Mouse (Mus musculus) adrenal gland, postnatal 25 days (tissue): ENCODE measurements around the gene Sebox. TPM values are rescaled to one million over a fixed set of nuclear protein-coding genes. Genes with fewer than 3 reads are reported as not detected.
"Not testable (repeated sequence)": the region's sequence is repeated elsewhere in the genome, so short reads cannot be mapped to it uniquely, and the experiment has no call there.

Experiments
- DNase-seq: peaks from one replicate; pipeline ENCODE4 v3.0.0; 2021; ENCODE audit warnings: mixed read lengths
- total RNA-seq: library from RNA; stranded (reverse); gene quantifications from 2 replicates; pipeline ENCODE4 v1.2.3, GENCODE M21; 2021

The Sebox gene
- total RNA-seq, 1 experiment from 2014 or later = not detected

DNA sequence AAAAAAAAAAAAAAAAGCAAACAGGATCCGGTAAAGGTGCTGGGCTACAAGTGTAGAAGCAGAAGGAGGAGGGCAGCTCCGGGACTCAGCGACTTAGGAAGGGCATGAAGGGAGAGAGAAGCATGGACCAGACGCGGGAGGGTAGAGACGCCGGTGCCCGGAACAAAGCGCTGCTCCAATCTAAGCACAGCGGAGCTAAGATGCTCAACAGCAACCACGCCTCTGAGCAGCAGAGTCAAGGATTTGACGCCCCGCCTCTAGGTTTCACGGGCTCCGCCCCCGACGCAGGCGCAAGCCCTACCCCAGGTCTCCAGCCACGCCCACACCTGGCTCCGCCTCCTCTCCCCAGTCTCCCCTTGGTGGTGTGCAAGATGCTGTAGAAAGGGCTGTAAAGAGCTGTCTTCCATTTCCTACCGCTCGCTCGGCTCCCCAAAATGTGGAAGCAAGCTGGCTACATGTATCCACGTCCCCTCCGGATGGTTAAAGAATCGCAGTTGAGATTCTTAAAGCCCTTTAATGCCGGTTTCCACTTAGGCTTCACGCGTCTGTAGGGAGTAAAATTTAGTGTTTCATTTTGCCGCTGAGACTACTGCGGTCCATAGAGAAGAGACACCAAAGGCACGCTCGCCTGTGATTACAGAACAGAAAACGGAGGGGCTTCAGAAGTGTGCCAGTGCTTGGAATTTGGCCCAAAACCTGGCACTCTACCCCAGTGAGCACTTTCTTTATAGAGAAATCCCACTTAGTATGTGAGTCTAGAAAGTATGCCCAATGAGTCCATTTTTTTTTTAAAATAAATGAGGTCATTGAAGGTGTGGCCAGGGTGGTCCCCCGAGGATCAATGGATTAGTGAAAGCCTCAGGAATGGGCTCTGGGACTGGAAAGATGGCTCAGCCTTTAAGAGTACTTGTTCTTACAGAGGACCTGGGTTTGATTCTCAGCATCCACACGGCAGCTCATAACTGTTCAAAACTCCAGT, 5.4 kb upstream of the Sebox start, which contains the start of gene Sarm1:
Sarm1 (minus strand) TSS at position 211 of the 979 bp plus-strand sequence.
- DNase-seq = peak; percentile 95

DNA sequence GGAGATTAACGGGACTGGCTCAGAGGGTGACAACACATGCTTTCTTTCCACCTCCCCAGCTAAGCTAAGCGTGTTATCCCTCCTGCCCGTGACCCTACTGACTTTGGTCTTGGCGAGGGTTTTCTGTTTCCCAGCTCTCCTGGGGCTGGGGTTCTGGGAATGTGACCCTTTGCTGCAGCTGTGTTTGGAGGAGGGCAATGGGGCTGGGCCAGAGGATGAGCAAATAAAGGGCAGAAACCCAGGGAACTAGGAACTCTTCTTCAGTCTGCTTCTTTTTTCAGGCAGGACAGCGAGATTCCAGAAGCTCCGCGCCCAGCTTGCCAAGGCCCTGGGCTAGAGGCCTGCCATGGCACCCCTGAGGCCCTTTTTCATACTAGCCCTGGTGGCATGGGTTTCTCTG, 4.2 kb upstream of the Sebox start, which contains the start of gene Vtn:
Vtn (plus strand) TSS at position 88 of the 400 bp plus-strand sequence.
- no peak for DNase-seq

DNA sequence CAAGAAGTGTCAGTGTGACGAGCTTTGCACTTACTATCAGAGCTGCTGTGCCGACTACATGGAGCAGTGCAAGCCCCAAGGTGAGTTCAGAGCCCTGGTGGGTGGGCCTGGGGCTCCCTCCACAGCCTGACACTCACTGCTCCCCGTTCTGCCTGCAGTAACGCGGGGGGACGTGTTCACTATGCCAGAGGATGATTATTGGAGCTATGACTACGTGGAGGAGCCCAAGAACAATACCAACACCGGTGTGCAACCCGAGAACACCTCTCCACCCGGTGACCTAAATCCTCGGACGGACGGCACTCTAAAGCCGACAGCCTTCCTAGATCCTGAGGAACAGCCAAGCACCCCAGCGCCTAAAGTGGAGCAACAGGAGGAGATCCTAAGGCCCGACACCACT, 3.7 kb upstream of the Sebox start:
- DNase-seq = no peak

DNA sequence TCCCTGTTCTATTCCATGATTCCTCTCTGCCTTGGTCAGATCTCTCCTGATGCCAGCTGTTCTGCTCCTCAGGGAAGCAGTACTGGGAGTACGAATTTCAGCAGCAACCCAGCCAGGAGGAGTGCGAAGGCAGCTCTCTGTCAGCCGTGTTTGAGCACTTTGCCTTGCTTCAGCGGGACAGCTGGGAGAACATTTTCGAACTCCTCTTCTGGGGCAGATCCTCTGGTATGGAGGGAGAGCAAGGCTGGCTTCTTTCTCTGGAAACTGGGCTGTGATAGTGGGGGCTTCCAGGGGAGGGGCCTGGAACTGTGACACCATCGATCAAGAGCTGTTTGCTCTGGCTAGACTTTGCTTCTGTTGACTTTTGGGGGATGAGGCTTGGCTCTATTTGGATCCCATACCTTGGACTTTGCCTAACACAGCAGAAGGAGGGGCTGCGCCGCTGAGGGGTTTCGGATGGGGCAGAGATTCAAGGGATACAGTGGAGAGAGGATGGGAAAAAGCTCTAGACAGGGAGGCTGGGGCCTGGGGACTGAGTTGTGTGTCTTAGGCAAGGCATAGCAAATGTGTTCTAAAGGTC, 2.5 kb upstream of the Sebox start:
- DNase-seq = no peak

DNA sequence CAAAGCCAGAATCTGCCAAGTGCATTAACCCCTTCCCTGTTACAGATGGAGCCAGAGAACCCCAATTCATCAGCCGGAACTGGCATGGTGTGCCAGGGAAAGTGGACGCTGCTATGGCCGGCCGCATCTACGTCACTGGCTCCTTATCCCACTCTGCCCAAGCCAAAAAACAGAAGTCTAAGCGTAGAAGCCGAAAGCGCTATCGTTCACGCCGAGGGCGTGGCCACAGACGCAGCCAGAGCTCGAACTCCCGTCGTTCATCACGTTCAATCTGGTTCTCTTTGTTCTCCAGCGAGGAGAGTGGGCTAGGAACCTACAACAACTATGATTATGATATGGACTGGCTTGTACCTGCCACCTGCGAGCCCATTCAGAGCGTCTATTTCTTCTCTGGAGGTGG, 1.7 kb upstream of the Sebox start:
- no peak for DNase-seq

DNA sequence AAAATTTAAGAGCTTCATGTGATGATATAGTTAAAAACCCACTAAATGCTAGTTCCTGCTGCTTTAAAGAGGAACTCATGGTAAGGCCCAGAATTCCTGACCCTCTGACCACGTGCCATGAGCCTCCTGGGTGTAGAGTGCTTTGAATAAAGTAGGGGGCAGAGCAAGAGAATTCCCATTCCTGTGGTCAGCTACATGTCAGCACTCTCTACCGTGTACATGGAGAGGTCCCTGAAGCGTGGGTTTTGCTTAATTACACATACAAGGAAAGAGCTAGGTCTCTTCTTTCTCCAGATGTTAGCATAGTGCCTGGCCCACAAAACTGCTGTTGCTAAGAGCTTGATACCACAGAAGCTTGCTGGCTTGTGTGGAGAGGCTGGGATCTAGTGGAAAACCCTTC, 2.2 kb downstream of the Sebox start:
- DNase-seq = no peak

DNA sequence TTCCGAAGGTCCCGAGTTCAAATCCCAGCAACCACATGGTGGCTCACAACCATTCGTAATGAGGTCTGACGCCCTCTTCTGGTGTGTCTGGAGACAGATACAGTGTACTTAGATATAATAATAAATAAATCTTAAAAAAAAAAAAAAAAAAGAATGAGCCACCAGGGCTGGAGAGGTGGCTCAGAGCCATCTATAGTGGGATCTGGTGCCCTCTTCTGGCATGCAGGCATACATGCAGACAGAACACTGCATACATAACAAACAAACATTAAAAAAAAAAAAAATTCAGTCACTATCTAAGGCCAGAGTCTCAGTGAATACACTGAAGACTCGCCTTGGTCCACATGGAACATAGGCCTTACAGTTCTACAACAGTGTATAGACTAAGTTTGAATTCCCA, 5.9 kb downstream of the Sebox start:
- no peak for DNase-seq

DNA sequence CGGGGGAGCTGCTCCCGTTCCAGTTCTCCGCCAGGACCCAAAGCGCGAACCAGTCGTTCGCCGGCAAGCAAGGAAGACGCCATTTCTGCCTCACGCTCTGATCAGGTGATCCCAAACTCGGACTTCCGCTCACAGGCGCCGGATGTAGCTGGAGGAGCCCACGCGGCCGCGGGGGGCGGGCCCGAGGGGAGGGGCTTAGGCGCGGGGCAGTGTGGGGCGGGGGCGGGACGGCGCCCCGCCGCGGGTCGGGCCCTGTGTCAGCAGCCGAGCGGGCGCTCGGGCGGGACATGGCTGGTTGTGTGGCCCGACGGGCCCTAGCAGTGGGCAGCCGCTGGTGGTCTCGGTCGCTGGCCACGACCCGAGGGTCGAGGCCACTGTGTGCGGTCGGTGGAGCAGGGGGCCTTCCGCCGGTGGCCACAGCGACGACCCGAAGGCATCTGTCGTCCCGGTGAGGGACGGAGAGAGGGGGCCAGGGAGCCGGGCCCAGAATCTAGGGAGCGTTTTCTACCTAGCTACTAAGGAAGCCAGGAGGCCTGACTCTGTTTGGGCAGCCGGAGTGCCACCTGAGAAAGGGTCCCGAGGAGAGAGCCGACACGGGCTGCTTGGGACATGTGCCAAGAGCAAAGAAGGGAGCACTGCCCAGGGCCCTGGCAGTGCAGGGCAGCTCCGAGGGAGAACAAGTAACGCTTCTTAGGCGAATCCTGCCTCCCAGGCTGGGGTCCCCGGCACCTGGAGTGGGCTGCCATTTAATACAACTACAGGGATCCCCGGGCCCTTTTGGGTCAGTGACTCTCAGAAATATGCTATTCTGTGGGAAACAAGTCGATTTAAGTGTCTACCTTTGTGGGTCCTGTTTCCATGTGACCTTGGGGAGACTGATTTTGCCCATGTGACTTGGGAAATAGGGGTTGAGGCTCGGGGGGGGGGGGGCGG, 9.0 kb downstream of the Sebox start, which contains the start of the genes Tmem199 and Poldip2:
Tmem199 (minus strand) TSS at position 148 of the 933 bp plus-strand sequence.
Poldip2 (plus strand) TSS at position 169 of the 933 bp plus-strand sequence.
- peak; percentile 91 for DNase-seq

DNA sequence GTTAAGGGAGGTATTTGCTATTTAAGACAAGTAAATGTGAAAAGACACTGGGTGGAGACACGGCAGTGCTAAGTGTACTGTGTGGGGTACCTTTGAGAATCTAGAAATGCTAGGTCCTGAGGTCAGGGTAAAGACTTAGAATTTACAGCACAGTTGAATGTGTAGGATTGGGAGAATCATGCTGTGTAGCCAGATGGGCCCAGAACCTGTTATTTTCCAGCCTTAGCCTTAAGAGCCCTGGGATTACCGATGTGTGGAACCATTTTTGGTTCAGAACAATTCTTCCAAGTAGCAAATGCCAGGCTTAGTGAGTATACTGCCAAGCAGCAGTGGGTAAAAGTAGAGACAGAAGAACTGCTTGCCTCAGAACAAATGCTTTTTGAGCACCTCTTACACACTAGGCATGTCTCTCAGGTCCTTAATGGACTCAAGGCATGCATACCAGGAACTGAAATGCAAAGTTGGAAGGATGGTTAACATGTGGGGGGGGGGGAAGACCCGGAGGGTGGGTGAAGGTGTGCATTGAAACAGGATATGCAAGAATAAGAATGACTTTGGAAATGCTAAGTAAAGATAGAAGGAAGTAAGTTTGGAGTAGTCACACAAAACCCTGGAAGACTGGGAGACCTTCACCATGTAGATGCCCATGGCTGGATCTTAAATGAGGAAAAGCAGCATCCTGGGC, 10.0 kb downstream of the Sebox start:
- no peak for DNase-seq

DNA sequence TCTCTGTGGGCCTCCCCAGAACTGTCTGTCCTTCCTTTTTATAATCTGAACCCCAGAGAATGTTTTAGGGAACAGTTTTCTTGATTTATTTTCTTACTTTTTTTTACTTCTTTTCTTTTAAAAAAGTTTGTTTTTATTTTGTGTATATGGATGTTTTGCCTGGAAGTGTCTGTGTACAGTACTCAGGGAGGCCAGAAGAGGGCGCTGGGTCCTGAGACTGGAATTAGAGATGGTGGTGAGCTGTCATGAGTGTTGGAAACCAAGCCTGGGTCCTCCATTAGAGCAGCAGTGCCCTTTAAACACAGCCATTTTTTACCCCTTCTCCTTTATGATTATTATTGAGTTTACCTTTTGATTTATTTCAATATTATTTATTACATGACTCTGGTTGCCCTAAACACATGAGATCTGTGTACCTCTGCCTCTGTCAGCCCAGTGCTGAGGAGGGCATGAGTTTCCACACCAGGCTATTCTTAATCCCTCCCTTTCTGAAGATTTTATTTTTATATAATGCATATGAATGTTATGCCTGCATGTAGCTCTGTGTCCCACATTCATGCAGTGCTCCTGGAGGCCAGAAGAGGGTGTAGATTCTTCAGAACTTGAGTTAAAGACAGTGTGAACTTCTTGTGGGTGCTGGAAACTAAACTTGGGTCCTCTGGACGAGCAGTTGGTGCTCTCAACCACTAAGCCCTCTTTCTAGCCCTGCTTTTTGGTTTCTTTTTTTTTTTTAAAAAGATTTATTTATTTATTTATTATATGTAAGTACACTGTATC, 12.5 kb downstream of the Sebox start:
- no peak for DNase-seq

DNA sequence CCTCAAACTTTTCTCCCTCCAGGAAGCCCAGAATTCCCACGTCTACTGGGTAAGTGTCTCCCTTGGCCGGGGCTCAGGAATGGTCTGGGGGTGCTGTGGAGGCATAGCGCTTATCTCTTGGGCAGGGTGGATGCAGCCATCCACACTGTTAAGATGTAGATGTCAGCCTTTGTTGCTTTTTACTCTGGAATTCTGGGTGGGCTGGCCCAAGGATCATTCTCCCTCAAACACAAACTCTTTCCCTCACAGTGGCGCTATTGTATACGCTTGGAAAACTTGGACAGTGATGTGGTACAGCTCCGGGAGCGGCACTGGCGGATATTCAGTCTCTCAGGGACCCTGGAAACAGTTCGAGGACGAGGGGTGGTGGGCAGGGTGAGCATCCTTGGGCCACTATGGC, 15.7 kb downstream of the Sebox start:
- DNase-seq = no peak

DNA sequence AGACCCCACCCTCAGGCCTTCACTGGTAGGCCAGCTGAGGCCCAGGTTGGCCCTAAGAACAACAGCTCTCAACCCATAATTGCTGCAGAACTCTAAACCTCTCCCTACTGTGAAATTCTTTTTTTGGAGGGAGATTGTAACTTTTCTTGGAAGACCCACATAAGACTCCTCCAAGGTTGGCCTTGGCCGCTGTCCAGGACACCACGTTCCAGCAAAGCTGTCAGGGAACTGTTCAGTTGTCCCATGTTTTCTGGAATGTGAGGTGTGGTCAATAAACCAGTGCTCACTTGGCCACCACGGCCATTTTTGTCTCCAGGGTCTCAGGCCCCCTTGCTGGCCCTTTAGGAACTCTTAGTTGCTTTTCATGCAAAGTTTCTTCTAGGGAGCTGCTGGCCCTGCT, 18.6 kb downstream of the Sebox start:
- DNase-seq = no peak

DNA sequence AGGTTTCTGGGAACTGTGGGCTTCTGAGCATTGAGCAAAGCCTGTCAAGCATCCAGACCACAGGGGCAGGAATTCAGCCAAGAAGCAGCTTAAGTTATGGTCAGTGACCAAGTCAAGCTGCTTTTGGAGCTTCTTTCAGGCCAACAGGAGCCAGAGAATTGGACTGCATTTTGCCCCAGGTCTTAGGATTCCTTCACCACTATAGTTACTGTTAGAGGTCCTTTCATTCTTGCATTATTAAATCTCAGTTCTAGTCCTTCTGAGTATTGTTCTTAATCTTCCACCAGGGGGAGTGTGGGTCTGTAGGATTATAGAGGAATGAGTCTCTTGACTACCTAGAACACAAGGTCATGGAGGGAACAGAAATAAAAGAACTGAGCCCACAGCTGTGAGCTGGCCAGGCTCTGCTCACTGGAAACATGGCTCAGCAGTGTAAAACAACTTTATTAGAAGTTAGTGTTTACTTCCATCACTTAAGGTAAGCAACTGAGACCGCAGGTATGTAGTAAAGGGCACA, 19.3 kb downstream of the Sebox start:
- DNase-seq = no peak

DNA sequence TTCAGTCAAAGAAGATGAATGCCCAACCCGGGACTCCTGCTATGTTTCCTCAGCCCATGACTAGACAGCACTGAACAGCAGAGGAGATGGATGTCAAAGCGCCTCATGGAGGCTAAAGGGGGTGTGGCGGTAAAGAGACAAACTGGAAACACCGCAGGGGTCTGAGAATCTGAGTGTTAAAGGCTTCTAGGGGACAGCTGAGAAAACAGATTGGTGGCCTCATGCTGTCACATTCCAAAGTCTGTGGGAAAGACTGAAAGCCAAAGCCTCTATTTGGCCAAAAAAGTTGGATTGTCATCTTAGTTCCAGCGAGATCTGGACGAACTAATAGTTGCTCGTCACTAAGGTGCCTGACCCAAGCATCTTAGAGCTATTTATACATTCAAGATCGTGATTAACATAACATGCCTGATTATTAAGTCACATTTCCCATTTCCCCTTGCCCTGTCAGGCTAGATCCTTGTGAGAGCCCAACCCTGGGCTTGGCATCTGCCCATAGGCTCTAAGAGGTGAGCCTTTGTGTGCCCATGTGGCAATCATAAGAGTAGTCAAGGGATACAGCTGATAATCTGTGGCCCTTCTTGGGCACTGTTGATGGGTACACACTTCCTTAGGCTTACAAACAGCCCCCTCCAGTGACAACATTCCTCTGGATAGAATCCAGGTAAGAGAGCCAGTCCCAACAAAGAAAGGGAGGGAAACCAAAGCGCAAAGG, 20.2 kb downstream of the Sebox start:
- DNase-seq = no peak

DNA sequence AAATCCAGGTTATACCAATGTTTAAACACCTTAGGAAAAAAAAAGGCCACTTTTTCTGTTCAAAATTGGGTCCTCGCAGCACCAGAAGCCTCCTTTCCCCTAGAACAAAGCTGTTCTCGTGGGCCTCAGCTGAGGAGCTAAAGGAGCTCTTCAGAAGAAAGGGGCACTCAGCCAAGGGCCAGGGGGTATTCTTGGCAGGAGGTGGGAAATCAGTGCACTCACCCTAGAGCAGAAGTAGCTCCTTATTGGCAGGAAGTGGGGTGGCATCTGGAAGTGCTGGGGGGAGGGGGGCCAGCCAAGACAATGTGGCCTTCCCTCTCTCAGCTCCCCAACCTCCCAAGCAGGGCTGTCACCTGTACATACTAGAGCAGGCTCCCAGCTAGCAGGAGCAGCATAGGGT, 21.6 kb downstream of the Sebox start:
- DNase-seq = no peak

DNA sequence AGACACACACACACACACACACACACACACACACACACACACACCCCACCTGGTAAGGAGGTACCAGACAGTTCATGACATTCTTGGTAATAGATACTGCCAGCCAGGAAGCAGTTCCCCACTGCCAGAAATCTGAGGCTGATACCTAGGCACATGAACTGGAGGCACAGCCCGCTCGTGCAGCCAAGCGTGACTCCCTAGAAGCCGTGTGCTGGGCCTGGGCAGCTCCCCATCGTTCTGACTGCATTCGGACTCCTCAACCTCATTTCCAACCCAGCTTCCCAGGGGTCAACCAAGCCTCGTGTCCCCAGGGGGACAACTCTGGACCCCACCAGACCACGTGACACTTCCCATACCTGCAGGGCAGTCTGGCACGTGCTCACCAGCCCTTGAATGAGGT, 25.5 kb downstream of the Sebox start:
- DNase-seq = no peak

DNA sequence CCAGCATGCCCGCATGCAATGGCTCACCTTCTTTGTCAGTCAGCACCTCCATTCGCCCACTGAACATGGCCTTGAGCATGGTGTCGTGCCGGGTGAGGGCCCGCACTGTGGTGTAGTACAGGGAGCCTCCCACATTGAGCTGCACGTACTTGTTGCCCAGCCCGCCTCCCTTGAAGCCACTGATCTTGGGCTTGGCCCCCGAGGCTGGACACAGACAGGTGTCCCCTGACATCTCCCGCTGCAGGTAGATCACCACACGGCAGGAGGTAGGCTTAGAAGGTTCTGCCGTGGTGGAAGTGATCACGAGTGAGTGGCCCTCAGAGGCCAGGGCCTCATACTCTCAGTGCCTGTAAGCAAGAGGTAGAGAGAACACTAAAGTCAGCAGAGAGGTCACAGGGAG, 26.8 kb downstream of the Sebox start:
- DNase-seq = no peak

DNA sequence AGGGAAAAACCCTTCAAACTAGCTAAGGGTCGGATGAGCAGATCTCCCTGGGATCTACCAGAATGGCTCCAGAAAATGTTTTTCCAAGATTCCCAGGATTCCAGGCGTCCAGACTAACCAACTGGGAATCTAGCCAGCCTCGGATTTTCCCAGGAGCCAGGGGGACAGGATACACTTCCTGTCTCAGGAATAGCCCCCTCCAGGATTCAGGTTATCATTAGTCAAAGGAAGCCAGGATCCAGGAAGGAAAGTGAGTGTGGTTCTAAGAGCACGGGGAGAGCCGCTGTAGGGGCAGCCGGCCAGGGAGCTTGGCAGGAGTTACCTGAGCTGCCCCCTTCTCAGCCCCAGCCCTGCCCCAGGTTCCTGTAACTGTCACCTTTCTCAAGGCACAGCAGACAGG, 27.8 kb downstream of the Sebox start:
- peak; percentile 32 for DNase-seq

DNA sequence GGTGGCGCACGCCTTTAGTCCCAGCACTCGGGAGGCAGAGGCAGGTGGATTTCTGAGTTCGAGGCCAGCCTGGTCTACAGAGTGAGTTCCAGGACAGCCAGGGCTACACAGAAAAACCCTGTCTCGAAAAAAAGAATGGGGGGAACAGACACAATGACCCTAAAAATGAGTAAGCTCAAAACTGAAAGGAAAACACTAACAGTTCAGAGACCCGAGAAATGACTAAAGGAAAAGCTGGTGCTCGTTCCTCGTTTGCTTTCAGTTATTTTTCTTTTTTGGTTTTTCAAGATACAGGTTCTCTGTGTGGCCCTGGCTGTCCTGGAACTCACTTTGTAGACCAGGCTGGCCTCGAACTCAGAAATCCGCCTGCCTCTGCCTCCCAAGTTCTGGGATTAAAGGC, 28.3 kb downstream of the Sebox start:
- not testable (repeated sequence) for DNase-seq

DNA sequence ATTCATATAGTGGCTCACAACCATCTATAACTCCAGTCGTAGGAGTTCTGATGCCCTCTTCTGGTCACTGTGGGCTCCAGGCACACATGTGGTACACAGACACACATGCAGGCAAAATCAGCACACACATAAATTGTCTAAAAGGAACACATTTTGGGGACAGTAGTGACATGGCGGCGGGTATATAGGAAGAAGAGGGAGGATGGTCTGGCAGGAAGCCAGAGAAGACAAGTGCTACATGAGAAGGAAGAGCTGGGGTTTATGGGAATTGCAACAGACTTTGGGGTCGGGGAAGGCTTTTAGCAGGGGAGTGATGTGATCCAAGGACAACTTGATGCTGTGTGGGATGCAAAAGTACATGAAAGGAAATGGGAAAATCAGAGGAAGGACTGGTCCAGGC, 31.3 kb downstream of the Sebox start:
- no peak for DNase-seq
